Mouse (Mus musculus): Measurements from ENCODE around the gene Copa.

DNA sequence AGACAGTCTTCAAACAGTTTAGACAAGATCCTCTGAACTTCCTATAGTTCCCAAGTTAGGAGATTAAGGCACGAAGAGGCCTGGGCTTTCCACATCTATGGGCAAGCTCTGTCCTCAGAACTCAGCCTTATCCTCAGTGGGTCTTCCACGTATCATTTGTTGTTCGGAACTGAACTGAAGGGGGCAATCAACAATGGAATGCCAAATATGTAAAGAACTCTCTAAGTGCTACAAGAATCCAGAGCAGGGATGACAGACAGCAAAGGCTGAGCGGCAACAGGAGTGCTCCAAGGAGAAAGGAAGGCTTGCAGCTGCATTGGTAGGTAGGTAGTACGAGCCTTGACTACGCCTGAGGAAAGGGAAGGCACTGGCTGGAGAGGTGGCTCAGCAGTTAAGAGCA, 12.1 kb upstream of the Copa start:
- TF ChIP-seq CTCF (IDR thresholded peaks at IDR 0.05; ENCODE audit: low read depth, low read length): no peak
- no peak for TF ChIP-seq POLR2A (IDR thresholded peaks at IDR 0.05; ENCODE audit: borderline replicate concordance, low read depth, low read length)
